In genomic region chr16:17200121-17200952, GRCm38 (mm10) we compare ENCODE assay signal across 7 mouse cellular contexts. TPM values are rescaled to one million over a fixed set of nuclear protein-coding genes. Genes with fewer than 3 reads are reported as not detected.
DNase-seq lines count a peak whose midpoint lies in the region; ATAC-seq and TF ChIP-seq lines count a peak whose summit lies in the region.

No protein-coding gene starts in this region.

- H3K9me3 ChIP-seq in hindbrain, embryonic 13.5 days: no peaks in the 10 kb centered on the region
- no peaks in the 10 kb centered on the region for H3K9me3 ChIP-seq in midbrain, embryonic 11.5 days (ENCODE audit: control insufficient read depth, low read length)

- TF ChIP-seq POLR2A in spleen, adult 2 months (IDR thresholded peaks at IDR 0.05; ENCODE audit: low read depth, low read length): no peak

- H3K4me1 ChIP-seq in spleen, adult 2 months (ENCODE audit: control insufficient read depth, insufficient read depth, insufficient read length): peaks cover 8% of the 10 kb centered on the region
- peaks cover 20% of the 10 kb centered on the region for H3K4me1 ChIP-seq in hindbrain, embryonic 13.5 days (replicated peaks)
- peaks cover 13% of the 10 kb centered on the region for H3K4me1 ChIP-seq in midbrain, embryonic 11.5 days (ENCODE audit: control insufficient read depth, insufficient read depth, low read length)

- peak overlapping the region; percentile 80 for H3K4me2 ChIP-seq in hindbrain, embryonic 13.5 days
- peak overlapping the region; percentile 88 for H3K4me2 ChIP-seq in midbrain, embryonic 11.5 days

- 0 out of 2 replicates have a peak, but pooled peaks cover 2% of the 10 kb centered on the region for H3K36me3 ChIP-seq in spleen, adult 2 months (ENCODE audit: control insufficient read depth, insufficient read depth, low read length)
- H3K36me3 ChIP-seq in hindbrain, embryonic 13.5 days: no peaks in the 10 kb centered on the region
- no peaks in the 10 kb centered on the region for H3K36me3 ChIP-seq in midbrain, embryonic 11.5 days (ENCODE audit: control insufficient read depth, insufficient read depth, low read length)

- 1% methylated on average over 24 of the region's 24 CpGs for WGBS in spleen, adult 2 months
- 8% methylated on average over 24 of the region's 24 CpGs for WGBS in hindbrain, embryonic 13.5 days
- 11% methylated on average over 24 of the region's 24 CpGs for WGBS in midbrain, embryonic 11.5 days

- H3K27me3 ChIP-seq in spleen, adult 2 months (ENCODE audit: control insufficient read depth, insufficient read depth, low read length): no peaks in the 10 kb centered on the region
- no peaks in the 10 kb centered on the region for H3K27me3 ChIP-seq in hindbrain, embryonic 13.5 days
- no peaks in the 10 kb centered on the region for H3K27me3 ChIP-seq in midbrain, embryonic 11.5 days (ENCODE audit: control insufficient read depth, insufficient read depth, low read length)

- DNase-seq in spleen, adult 2 months (ENCODE audit: low read depth in 1 of 2, low spot score in 2 of 2): no peak
- DNase-seq in spleen, postnatal 14 days (ENCODE audit: low spot score in 2 of 2): no peak
- peak; percentile 36 for DNase-seq in c-Kit-positive CD71-positive TER-119-positive erythroid progenitor cells, embryonic 14.5 days (ENCODE audit: low spot score)
- DNase-seq in midbrain, embryonic 11.5 days (ENCODE audit: low spot score, missing footprints): peak; percentile 86
- DNase-seq in B cell, adult 2 months: no peak
- no peak for DNase-seq in layer of hippocampus, adult 8-10 months (ENCODE audit: low spot score in 2 of 2)

- peak overlapping the region; percentile 87 for H3K4me3 ChIP-seq in spleen, adult 2 months (ENCODE audit: extremely low read depth, insufficient read depth, insufficient read length)
- H3K4me3 ChIP-seq in hindbrain, embryonic 13.5 days: peak overlapping the region; percentile 100
- H3K4me3 ChIP-seq in midbrain, embryonic 11.5 days (ENCODE audit: low read depth, low read length): peak overlapping the region; percentile 79

- no peak for ATAC-seq in hindbrain, embryonic 13.5 days (ENCODE audit: low FRiP score)
- no peak; the same call in 1 of the 2 replicates for ATAC-seq in midbrain, embryonic 11.5 days (ENCODE audit: low FRiP score)

- TF ChIP-seq CTCF in spleen, adult 2 months (IDR thresholded peaks at IDR 0.05; ENCODE audit: extremely low read depth, insufficient read depth, insufficient read length, insufficient replicate concordance): no peak

- H3K9ac ChIP-seq in hindbrain, embryonic 13.5 days: peak overlapping the region; percentile 99
- H3K9ac ChIP-seq in midbrain, embryonic 11.5 days (ENCODE audit: low read length): peak overlapping the region; percentile 95

- peak overlapping the region; percentile 71 for H3K27ac ChIP-seq in spleen, adult 2 months (ENCODE audit: insufficient read depth, low read length)
- peak overlapping the region; percentile 85 for H3K27ac ChIP-seq in hindbrain, embryonic 13.5 days
- H3K27ac ChIP-seq in midbrain, embryonic 11.5 days (ENCODE audit: low read depth, low read length): no peak overlapping the region

RNA-seq across cellular contexts. Expression of gene Ube2l3, which starts 2.1 kb away (rescaled TPM):
- polyA plus RNA-seq in spleen, adult 2 months (2012; rRNA removed): 28.3 and 31.4 TPM in 2 replicates
- polyA plus RNA-seq in hindbrain, embryonic 13.5 days (2015; fragmentation: Nextera tagmentation; extraction: Ambion mirVana): 313 and 319 TPM in 2 replicates
- polyA plus RNA-seq in midbrain, embryonic 11.5 days (2014; fragmentation: Nextera tagmentation; extraction: Ambion mirVana): 429 and 446 TPM in 2 replicates
- total RNA-seq in layer of hippocampus, adult 8-10 months (2022): 100 to 1,000 TPM; 126 to 157 (median 142) TPM

RNA-seq across cellular contexts. Expression of gene Rimbp3, which starts 8.1 kb away (rescaled TPM):
- polyA plus RNA-seq in spleen, adult 2 months (2012; rRNA removed): 0.02 and 0.07 TPM in 2 replicates
- 1.8 and 1.9 TPM in 2 replicates for polyA plus RNA-seq in hindbrain, embryonic 13.5 days (2015; fragmentation: Nextera tagmentation; extraction: Ambion mirVana)
- 1.2 and 1.7 TPM in 2 replicates for polyA plus RNA-seq in midbrain, embryonic 11.5 days (2014; fragmentation: Nextera tagmentation; extraction: Ambion mirVana)
- total RNA-seq in layer of hippocampus, adult 8-10 months (2022): 1 to 10 TPM; 2.8 to 3.8 (median 3.5) TPM

RNA-seq across cellular contexts. Expression of gene Hic2, which starts 33.0 kb away (rescaled TPM):
- 1.2 and 1.5 TPM in 2 replicates for polyA plus RNA-seq in spleen, adult 2 months (2012; rRNA removed)
- polyA plus RNA-seq in hindbrain, embryonic 13.5 days (2015; fragmentation: Nextera tagmentation; extraction: Ambion mirVana): 9.0 and 9.4 TPM in 2 replicates
- 10.3 and 10.8 TPM in 2 replicates for polyA plus RNA-seq in midbrain, embryonic 11.5 days (2014; fragmentation: Nextera tagmentation; extraction: Ambion mirVana)
- total RNA-seq in layer of hippocampus, adult 8-10 months (2022): 1 to 10 TPM; 4.1 to 7.2 (median 6.5) TPM

RNA-seq across cellular contexts. Expression of gene Ccdc116, which starts 53.3 kb away (rescaled TPM):
- polyA plus RNA-seq in spleen, adult 2 months (2012; rRNA removed): 1.5 and 2.1 TPM in 2 replicates
- polyA plus RNA-seq in hindbrain, embryonic 13.5 days (2015; fragmentation: Nextera tagmentation; extraction: Ambion mirVana): 1.5 and 2.2 TPM in 2 replicates
- 0.40 and 0.41 TPM in 2 replicates for polyA plus RNA-seq in midbrain, embryonic 11.5 days (2014; fragmentation: Nextera tagmentation; extraction: Ambion mirVana)
- 1 to 10 TPM in 3 of 4 experiments, under 1 TPM in 1; 0.71 to 2.4 (median 1.6) TPM for total RNA-seq in layer of hippocampus, adult 8-10 months (2022)

RNA-seq across cellular contexts. Expression of gene Ydjc, which starts 55.9 kb away (rescaled TPM):
- polyA plus RNA-seq in spleen, adult 2 months (2012; rRNA removed): 13.1 and 19.9 TPM in 2 replicates
- 32.9 and 34.0 TPM in 2 replicates for polyA plus RNA-seq in hindbrain, embryonic 13.5 days (2015; fragmentation: Nextera tagmentation; extraction: Ambion mirVana)
- 6.8 and 9.2 TPM in 2 replicates for polyA plus RNA-seq in midbrain, embryonic 11.5 days (2014; fragmentation: Nextera tagmentation; extraction: Ambion mirVana)
- 10 to 100 TPM; 23.2 to 31.9 (median 25.8) TPM for total RNA-seq in layer of hippocampus, adult 8-10 months (2022)

Comparison
In these comparisons a context has a peak if more than half of its experiments do, and no peak if none do; other contexts are left out.
1. DNase-seq: peak in c-Kit-positive CD71-positive TER-119-positive erythroid progenitor cells, embryonic 14.5 days (single experiment) and midbrain, embryonic 11.5 days (single experiment); none in spleen, adult 2 months (0 of 2), spleen, postnatal 14 days (0 of 2), B cell, adult 2 months (0 of 2) and layer of hippocampus, adult 8-10 months (0 of 2).
2. Peak in every context shown above with its lines, with median percentiles within 50 percentile points of each other: H3K4me3 ChIP-seq.